Mouse (Mus musculus) myocyte (in vitro differentiated cells): ENCODE data around the gene Tmem63c.

Experiments used
- E2F4 ChIP-seq: IDR thresholded peaks from one replicate; pipeline ENCODE4 v1.6.1; 2011; ENCODE audit warnings: mild to moderate bottlenecking, control low read depth, moderate library complexity; ENCODE audit not compliant: insufficient read depth
- MAX ChIP-seq: IDR thresholded peaks from one replicate; pipeline ENCODE4 v1.6.1; 2011; ENCODE audit warnings: low read depth, mild to moderate bottlenecking, control low read depth
- MYOD1 ChIP-seq, 3 experiments: IDR thresholded peaks; one replicate each; pipeline ENCODE4 v1.6.1; 2011; ENCODE audit warnings: control low read depth in 2 of 3, low read depth in 2 of 3, mild to moderate bottlenecking in 2 of 3, moderate library complexity in 1 of 3; ENCODE audit not compliant: insufficient read length in 2 of 3, control insufficient read depth in 1 of 3
- MYOG ChIP-seq, 3 experiments: IDR thresholded peaks; one replicate each; pipeline ENCODE4 v1.6.1; 2011; ENCODE audit warnings: control low read depth in 2 of 3, low read depth in 2 of 3, mild to moderate bottlenecking in 2 of 3; ENCODE audit not compliant: insufficient read length in 2 of 3, control insufficient read depth in 1 of 3, insufficient read depth in 1 of 3
- POLR2A ChIP-seq: IDR thresholded peaks from one replicate; pipeline ENCODE4 v1.6.1; 2011; ENCODE audit warnings: low read depth, mild to moderate bottlenecking, control low read depth, moderate library complexity; ENCODE audit not compliant: insufficient read length
- POLR2AphosphoS2 ChIP-seq: IDR thresholded peaks from one replicate; pipeline ENCODE4 v1.6.1; 2011; ENCODE audit warnings: low read depth, control low read depth; ENCODE audit not compliant: insufficient read length
- SRF ChIP-seq: IDR thresholded peaks from one replicate; pipeline ENCODE4 v1.6.1; 2011; ENCODE audit warnings: low read depth; ENCODE audit not compliant: control insufficient read depth, insufficient read length
- TCF12 ChIP-seq: IDR thresholded peaks from one replicate; pipeline ENCODE4 v1.6.1; 2011; ENCODE audit warnings: mild to moderate bottlenecking, control low read depth; ENCODE audit not compliant: poor library complexity, insufficient read depth, severe bottlenecking
- USF1 ChIP-seq: IDR thresholded peaks from one replicate; pipeline ENCODE4 v1.6.1; 2011; ENCODE audit warnings: low read depth, mild to moderate bottlenecking, control low read depth, moderate library complexity

DNA sequence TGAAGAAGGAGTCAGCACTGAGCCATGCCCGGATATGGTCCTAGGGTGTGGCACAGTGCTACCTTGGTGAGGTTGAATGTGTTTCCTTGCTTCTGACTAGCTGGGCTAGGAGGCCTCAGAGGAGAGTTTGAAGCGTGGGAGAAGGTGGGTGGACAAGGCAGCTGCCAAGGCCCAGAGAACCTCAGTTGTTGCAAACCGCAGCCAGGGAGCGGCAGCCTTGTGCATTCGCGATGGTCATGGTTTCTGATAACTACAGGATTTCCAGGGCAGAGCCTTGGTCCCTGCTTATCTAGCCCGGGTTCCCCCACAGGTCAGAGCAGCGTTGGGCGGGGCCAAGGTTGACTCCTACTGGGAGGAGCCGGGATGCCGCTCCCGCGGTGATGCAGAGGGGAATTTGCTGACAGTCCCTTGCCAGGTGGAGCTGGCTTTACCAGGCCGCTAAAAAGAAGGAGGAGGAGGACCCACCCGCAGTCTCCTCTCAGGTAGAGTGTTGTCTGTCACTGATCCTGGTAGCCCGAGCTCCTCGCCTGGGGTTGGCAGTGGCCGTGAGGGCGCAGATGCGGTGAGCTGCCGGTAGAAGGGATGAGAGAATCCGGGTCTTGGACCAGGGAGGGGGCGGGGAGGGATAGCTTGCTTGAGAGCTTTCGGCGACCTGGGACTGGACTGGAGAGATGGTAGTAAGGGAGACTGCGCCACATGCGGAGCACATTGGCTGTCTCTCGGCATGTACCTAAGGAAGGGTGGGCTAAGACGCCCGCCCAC is 5.2 kb downstream of the Tmem63c start:
- TF ChIP-seq POLR2A (no peak), USF1 (no peak), MAX (no peak), MYOG (IDR thresholded peaks at IDR 0.05; ENCODE audit: control insufficient read depth in 1 of 3, insufficient read depth in 1 of 3, insufficient read length in 2 of 3, low read depth in 2 of 3) (no peak), SRF (no peak), POLR2AphosphoS2 (no peak), MYOD1 (IDR thresholded peaks at IDR 0.05; ENCODE audit: control insufficient read depth in 1 of 3, insufficient read length in 2 of 3, low read depth in 2 of 3) (no peak), TCF12 (no peak), E2F4 (no peak)
